Mouse (Mus musculus): ENCODE measurements around the gene Tagln2.

Tagln2 gene

GRCm38 (mm10) chr1:172504756-172505155, 4.9 kb downstream of the Tagln2 start:
- DNase-seq, result no peak

DNA sequence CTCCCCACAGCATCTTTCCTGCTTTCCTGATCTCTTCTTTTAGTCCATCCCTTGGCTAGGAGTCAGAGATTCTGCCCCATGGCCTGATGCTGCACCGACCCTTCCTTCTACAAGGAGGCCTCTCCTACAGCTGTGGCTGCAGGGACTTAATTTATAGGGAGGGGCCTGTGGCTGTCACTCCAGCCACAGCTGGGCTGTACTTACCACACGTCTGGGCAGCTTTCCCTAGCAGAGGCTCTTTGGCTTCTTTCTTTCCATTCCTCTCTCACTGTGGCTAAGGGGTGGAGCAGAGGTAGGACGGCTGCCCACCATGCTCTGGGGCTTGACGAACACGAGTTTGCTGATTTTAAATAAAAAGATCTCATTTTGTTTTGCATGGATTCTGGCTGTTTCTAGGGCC, 7.2 kb downstream of the Tagln2 start:
- DNase-seq, result no peak

DNA sequence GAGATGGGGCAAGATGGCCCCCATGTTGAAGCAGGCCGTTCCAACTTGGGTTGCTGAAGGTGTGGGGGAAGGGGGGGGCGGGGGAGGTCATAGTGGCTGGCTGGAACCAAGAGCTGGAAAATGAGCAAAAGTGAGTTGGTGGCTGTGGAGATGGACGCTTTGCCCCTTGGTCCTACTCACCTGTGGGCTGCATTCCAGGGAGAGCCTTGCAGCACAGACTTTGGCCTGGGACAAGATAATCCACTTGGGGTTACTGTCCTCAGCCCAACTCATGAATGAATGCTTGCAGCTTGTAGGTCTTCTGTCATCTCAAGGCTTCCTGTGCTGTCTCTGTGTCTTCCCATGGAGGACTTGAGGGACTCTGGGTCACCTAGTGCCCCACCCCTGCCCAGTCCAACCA, 7.9 kb downstream of the Tagln2 start:
- no peak for DNase-seq

DNA sequence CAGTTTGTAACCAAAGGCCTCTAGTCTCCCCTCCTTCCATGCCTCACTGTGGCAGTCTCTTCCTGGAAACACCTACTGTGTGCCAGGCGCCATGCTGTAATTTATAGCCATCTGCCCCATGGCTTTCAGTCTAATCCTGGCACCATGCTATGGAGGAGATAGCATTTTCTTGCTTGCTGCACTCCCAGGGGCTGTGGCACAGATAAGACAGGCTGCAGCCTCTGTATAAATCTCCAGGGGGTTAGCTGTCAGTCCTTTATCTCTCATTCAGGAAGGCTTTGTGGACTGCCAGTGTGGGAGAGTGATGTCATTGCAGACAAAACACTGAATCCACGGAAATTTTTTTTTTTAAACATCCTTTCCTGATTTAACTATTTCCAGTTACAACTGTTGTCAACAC, 8.3 kb downstream of the Tagln2 start:
- no peak for DNase-seq

- DNase-seq, result no peak
Observed at GRCm38 (mm10) chr1:172509235-172509634, 9.4 kb downstream of the Tagln2 start.

- no peak for DNase-seq
Observed at GRCm38 (mm10) chr1:172509983-172510382, 10.1 kb downstream of the Tagln2 start.

DNA sequence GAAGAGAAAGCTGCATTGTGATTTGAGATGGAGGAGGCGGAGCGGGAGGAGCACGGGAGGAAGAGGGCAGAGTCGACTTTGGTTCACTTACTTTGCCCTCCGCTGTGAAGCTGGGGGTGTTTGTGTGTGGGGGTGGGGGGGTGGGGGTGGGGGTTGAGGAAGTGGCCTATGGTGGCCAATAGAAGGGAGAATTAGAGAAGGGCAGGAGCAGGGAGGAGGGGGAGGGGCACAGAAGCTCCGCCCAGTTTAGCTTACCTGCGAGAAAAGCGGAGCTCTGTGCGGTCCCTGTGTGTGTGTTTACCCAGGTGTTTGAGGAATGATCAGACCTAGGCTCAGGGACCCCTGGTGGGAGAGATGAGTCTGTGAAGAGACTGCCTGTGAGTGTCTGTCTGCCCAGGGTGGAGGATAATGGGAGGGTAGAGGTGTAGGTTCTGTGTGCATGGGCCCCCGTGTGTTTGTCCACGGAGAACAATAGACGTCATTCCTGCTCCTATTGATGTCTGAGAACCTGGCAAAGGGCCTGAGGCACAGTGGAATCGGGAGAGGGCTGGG, 10.7 kb downstream of the Tagln2 start:
- DNase-seq, result no peak

DNA sequence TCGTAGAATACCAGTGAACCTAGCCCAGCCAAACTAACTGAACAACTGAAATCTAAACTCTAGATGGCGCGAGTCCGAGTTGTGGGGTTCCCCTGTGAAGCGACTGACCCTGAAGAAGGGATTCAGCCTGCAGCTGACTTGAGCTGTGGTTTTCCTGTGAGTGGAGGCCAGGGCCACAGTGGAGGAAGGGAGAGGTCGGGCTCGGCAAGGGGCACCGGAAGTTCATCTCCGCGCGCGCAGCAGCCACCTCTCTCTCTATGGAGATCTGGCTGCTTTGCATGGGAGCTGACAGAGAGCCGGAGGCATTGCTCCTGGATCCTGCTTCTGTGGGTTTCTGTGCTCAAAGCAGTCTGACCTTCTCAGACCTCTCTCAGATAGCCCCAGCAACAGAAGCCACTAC, 13.1 kb downstream of the Tagln2 start:
- DNase-seq, result no peak

DNA sequence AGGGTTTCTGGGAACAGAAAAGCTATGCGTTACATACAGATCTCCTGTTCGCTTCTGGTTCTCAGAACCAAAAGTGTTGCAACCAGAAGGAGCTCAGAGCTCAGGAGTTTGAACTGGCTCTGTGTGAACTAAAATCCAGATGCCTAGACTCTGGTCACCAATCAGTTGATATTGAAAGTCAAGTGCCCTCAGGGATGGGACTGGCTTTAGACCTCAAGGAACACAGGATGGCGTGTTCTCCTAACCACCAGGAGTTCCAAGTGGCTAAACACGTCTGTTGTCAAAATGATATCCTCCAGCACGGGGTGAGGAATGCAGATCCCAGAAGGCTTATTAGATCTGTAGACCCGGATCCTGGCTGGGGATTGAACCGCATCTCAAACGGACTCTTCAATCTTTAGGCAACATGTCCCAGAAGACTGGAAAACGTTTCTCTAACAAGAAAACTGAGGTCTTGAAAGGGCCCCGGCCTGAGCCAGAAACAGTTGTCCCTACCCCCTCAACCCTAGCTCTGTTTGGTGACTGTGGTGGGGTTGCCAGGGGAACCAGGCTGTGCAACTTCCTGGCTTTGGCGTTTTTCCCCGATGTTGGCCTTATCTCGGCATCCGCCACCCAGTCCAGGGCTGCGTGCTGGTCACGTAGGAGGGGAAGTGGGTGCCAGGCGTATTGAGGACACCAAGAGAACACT, 13.8 kb downstream of the Tagln2 start:
- no peak for DNase-seq

- no peak for DNase-seq
Observed at GRCm38 (mm10) chr1:172514213-172514529, 14.3 kb downstream of the Tagln2 start.

DNA sequence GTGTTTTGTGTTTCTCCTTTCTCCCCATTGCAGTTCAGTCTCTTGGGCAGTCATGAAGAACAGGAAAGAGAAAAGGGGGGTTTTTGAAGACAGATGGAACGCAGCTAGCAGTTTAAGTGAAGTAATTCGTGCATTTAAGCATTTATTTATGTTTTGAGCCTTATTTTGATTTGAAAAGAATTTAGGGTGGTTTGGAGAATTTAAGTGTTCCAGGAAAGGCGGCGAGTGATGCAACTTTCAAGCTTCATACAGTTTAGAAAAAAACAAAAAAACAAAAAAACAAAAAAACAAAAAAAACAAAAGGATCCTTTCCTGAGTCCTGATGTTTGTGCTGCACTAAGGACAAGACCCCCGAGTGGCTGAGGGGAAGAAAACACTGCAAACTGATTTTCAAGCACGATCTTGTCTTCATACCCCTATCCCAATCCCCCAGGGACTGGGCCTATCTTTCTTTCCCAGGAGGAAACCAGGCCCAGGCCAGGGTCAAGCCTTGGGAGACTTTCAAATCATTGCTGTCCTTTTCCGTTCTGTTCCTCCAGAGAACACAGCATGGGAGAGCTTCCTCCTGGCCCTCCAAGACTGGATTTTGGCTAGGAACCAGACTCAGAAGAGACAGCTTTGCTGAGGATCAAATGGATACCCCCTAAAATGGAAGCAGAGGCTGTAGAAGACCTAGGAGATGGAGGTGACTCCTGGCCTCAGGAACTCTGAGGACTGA, 14.9 kb downstream of the Tagln2 start:
- DNase-seq, result no peak

DNA sequence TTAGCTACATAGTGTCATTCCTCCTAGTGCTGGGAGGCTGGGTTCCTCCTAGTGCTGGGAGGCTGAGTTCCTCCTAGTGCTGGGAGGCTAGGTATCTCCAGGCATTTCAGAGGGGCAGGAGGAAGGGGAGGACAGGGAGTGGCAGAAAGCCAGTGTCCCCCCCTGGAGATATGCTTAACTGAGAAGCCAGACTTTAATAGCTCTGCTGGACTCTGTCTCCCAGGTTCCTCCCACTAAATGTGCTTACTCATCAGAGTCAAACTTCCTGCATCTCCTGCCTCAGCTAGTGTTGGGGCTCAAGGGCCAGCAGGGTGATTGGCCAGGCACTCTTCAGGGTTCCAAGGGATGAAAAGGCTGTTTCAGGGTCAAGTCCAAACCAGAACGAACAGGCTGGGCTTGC, 15.5 kb downstream of the Tagln2 start:
- no peak for DNase-seq

DNA sequence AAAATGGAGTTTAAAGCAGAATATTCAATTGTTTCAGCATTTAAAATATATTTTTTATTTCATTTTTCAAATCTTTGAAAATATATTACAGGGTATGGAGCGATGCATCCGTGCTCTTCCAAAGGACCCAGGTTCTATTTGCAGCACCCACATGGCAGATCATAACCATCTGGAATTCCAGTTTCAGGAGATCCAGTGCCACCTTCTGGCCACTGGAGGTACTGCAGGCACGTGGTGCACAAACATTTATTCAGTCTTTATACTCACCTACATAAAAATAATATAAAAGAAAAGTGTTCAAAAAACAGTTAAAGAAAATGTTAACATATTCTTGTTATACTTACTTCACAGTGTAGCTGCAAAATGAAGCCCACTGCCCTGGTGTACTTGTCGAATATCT, 18.2 kb downstream of the Tagln2 start:
- no peak for DNase-seq

DNA sequence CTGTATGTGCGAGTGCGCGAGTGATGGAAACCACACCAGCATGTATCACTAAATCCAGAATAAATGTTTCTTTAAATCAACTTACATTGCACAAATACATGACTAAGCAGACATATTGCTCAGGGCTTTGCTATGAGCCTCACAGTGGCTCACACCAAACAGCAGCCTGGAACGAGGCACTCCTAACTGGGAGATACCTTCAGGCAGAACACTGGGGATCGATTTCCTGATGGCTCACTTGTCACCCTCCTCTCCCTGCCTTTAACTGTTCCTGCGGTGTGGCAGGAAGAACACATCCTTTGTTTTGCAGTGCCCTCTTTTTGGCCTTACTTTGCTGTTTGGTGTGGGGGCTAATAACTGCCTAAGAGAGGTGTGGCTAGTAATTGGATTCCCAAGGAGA, 19.8 kb downstream of the Tagln2 start:
- no peak for DNase-seq

DNA sequence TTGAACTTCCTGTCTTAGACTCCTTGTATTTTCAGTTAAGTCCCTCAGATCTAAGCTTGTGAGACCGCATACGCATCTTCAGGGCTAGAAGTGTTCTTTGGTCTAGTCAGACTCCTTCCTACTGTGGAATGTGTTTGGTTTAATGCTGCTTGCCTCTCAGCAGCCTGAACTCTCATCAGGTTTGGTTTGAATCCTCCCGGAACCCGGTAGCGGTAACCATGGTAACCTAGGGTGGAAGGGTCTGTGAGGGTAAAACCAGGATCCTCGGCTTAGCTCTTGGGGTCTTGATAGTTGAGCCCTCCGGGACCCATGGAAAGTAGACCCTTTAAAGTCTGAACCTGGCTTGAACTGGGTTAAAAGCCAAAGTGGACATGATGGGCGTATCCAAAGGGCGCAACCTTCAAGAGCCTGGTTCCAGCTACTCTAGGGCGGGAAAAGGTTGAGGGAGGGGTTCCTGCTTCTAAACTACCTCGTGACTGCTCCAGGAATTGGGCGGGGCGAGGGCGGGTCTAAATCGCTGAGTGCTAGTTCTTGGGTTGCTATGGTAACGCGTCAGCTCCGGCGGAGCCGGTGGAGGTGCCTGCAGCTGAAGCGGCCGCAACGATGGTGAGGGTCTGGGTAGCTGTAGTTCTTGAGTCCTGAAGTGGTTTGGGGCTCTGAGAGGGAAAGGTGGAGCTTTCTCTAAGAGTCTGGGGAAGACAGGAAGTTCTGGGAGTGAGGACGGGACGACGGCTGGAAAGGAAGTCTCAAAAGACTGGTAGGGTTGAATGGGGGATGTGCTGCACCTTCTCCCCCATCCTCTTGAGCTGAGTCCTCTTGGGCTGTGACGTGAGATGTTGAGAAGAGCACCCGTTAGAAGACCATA, 21.0 kb downstream of the Tagln2 start, which contains the start of gene Cfap45:
Gene Cfap45, plus strand, starts transcription at position 226 of the 865 bp plus-strand sequence.
- DNase-seq, result peak; percentile 82

GRCm38 (mm10) chr1:172522524-172522923, 22.7 kb downstream of the Tagln2 start:
- no peak for DNase-seq

DNA sequence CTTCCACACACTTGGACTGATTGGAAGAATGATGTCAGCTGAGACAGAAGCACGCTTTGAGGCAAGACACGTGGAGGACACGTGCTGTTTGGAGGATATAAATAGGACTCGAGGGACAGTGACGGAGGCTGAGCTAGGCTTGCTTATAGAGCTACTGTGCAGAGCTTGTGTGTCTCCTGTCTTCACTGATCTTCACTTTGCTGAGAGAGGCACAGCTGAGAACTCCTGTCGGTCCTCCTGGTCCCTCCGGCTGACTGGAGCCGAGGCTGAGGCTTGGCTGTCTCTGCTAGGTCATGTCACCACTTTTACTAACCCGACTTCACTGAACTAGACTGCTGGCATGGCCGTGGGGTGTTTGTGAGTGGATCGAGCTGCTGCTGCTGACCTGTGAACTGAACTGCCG, 23.9 kb downstream of the Tagln2 start:
- DNase-seq, result no peak

DNA sequence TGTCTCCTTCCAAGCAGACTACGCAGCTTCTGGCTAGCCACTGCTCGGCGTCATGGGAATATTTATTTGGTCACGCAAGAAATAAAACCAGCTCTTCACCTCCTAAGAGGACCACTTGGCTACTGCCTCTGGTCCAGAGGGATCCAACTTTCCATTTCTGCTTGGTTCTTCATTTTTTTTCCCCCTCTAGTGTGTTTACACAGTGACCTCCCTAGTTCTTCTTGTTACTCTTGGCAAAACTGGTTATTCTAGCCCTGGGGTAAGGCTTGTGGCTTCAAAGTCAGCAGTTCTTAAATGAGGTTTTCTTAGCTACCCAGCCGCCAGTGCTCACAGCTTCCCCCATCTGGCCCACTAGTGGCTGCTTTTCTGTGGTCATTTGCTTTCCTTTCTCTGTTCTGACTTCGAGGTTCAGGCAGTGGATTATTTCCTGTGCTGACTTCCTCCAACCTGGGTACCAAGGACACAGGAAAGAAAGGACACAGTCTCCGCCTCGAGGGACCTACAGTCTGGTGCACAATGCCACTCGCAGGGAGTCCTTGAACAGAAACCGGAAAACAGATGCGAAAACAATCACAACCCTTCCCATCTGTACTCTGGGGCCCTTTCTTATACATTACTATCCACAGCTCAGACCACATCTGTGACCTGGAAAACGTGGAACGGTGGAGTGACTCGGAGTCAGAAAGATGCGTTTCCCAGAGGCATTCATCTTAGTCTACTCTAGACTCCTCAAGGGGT, 25.3 kb downstream of the Tagln2 start:
- DNase-seq, result no peak

GRCm38 (mm10) chr1:172525971-172526370, 26.1 kb downstream of the Tagln2 start:
- DNase-seq, result no peak

GRCm38 (mm10) chr1:172526380-172527081, 26.7 kb downstream of the Tagln2 start:
- no peak for DNase-seq

GRCm38 (mm10) chr1:172527431-172527830, 27.6 kb downstream of the Tagln2 start:
- DNase-seq, result no peak

DNA sequence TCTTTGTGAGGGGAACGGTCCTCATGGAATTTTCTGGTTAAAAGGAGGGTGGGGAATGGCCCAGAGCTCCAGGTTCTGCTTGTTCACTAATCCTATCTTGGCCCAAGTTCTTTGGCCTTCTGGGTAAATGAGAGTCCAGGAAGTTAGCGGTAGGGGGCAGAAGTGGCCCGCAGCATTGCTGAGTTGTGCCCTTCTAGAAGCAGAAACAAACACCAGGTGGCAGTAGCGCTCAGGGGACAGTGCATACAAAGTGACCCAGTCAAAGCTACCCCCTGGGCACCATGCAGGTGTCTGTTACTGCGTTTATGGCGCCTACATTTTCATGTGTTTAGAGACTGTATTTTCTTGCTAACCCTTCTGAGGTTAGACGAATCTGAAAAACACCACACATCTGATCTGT, 28.9 kb downstream of the Tagln2 start:
- peak; percentile 88 for DNase-seq

Measured in right cerebral cortex, postnatal 4 days (tissue).